Mouse (Mus musculus) urinary bladder, adult 18-20 months (tissue): ENCODE data around the gene Tpx2.

Experiments
- DNase-seq, 2 experiments: peaks; one replicate each; pipeline ENCODE4 v3.0.0; 2022; ENCODE audit warnings: low spot score in 2 of 2, mixed read lengths in 2 of 2

Tpx2 gene

GRCm38 (mm10) chr2:152914310-152915120 lies 66.8 kb downstream of the Tpx2 start:
- peak; percentile 75 to 80 for DNase-seq

- no peak for DNase-seq
These were observed 67.7 kb downstream of the Tpx2 start for GRCm38 (mm10) chr2:152915453-152915852.

GRCm38 (mm10) chr2:152916111-152916510 lies 68.3 kb downstream of the Tpx2 start:
- DNase-seq, result no peak

GRCm38 (mm10) chr2:152917671-152918070 lies 69.9 kb downstream of the Tpx2 start:
- no peak for DNase-seq

- no peak for DNase-seq
These were observed 74.6 kb downstream of the Tpx2 start for GRCm38 (mm10) chr2:152922376-152922775.

GRCm38 (mm10) chr2:152923621-152924020 lies 75.9 kb downstream of the Tpx2 start:
- DNase-seq, result no peak

GRCm38 (mm10) chr2:152924128-152924527 lies 76.4 kb downstream of the Tpx2 start:
- no peak for DNase-seq

- no peak for DNase-seq
These were observed 76.8 kb downstream of the Tpx2 start for GRCm38 (mm10) chr2:152924543-152924942.

GRCm38 (mm10) chr2:152925189-152925872 lies 77.6 kb downstream of the Tpx2 start:
- peak in 1 of 2 experiments; percentile 20 for DNase-seq

- DNase-seq, result no peak
These were observed 79.1 kb downstream of the Tpx2 start for GRCm38 (mm10) chr2:152926896-152927295.

- no peak for DNase-seq
These were observed 79.6 kb downstream of the Tpx2 start for GRCm38 (mm10) chr2:152927371-152927770.

- DNase-seq, result no peak
These were observed 80.6 kb downstream of the Tpx2 start for GRCm38 (mm10) chr2:152928219-152928987.

GRCm38 (mm10) chr2:152928988-152929370 lies 81.2 kb downstream of the Tpx2 start:
- DNase-seq, result no peak

GRCm38 (mm10) chr2:152930276-152930675 lies 82.5 kb downstream of the Tpx2 start:
- DNase-seq, result no peak

- no peak for DNase-seq
These were observed 83.8 kb downstream of the Tpx2 start for GRCm38 (mm10) chr2:152931456-152932160.

- DNase-seq, result no peak
These were observed 85.3 kb downstream of the Tpx2 start, which contains the start of gene Foxs1 for GRCm38 (mm10) chr2:152933048-152933447. TSS of gene Foxs1 (minus strand) at chr2:152933208.

GRCm38 (mm10) chr2:152933614-152934013 lies 85.8 kb downstream of the Tpx2 start:
- DNase-seq, result peak in 1 of 2 experiments; percentile 39

GRCm38 (mm10) chr2:152939846-152940245 lies 92.1 kb downstream of the Tpx2 start:
- DNase-seq, result no peak

GRCm38 (mm10) chr2:152941106-152941505 lies 93.3 kb downstream of the Tpx2 start:
- no peak for DNase-seq

- DNase-seq, result no peak
These were observed 94.0 kb downstream of the Tpx2 start for GRCm38 (mm10) chr2:152941776-152942175.

GRCm38 (mm10) chr2:152942898-152943515 lies 95.2 kb downstream of the Tpx2 start:
- DNase-seq, result no peak
